Mouse (Mus musculus): ENCODE results near the gene Cenpo. TPM values are rescaled to one million over a fixed set of nuclear protein-coding genes. Genes with fewer than 3 reads are reported as not detected.
A peak's percentile ranks its signal among the peaks of the same experiment; 100 is the strongest.
"Not testable (repeated sequence)": the region's sequence is repeated elsewhere in the genome, so short reads cannot be mapped to it uniquely, and the experiment has no call there.

Cenpo gene
- polyA plus RNA-seq (2015; fragmentation: Nextera tagmentation; extraction: Ambion mirVana): 25.9 and 28.1 TPM in 2 replicates

- peak; percentile 97 for DNase-seq (ENCODE audit: low spot score)
Observed at GRCm38 (mm10) chr12:4233572-4234508, at the start of gene Cenpo, which contains the start of gene Ptrhd1. Gene Cenpo, minus strand, starts transcription at chr12:4234294. Gene Ptrhd1, plus strand, starts transcription at chr12:4234027.

GRCm38 (mm10) chr12:4279878-4280277 lies 45.8 kb upstream of the Cenpo start:
- no peak for DNase-seq (ENCODE audit: low spot score)

DNA sequence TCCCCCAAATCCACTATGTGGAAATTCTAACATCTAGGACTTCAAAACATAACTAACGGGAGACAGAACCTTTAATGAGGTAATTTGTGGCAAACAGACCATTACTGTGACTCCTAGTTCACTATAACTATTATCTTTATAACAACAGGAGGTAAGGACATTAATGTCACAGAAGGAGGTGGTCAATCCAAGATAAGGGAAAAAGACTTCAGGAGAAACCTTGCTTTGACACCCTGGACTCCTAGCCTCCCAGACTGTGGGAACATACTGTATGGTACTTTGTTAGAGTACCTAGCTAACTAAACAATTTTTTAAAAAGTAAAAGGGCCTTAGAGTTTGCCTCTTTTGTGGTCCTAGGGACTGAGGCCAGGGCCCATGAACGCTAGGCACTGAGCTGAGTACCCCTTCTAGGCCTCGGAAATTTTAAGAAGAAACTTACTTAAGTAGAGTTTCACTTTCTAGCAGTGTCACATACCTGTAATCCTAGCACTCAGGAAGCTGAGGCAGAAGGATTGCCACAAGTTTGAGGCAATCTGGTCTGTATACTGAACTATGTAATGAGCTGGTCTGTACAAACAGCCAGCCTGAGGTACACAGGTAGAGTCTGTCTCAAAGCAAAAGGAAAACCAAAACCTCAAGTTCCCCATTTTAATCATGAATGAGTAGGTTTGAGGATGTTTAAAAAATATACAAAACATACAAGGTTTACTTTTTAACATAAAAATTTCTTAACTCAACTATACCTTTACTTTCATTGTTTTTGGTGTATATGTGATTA lies 45.1 kb upstream of the Cenpo start:
- DNase-seq (ENCODE audit: low spot score): no peak

DNA sequence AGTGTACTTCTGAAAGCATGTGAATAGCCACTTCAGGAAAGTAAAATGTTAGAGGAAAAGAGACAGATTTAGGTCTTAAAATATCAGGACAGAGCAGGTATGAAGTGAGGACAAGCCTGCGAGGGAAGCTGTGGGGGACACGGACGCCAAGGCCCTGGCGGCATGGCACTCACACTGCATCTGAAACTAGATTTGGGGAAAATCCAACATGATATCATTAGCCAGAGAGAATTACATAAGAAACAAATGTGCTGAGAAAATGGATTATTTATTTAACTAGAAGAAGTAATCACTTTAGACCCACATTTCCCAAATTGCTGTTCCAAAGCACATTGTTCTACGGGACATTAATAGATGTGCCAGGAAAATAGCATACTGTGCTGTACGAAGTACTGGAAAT lies 37.0 kb upstream of the Cenpo start:
- DNase-seq (ENCODE audit: low spot score): no peak

DNA sequence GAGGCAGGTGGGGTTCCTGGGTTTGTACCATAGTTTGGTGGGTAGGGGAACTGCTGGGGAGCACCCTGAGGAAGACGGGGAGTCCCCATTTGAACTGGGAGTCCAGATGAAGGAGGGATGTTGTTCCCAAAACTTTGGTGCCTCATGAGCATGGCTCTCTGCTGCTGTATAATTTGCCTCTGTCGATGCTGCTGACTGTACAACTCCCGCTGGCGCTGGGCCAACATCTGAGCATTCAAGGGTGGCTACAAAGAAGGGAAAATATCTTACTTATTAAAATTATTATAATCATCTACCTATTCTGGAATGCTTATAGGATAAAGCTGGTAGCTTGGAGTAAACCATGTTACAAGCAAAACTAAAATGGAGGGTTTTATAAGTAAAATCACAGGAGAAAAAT lies 33.7 kb upstream of the Cenpo start:
- DNase-seq (ENCODE audit: low spot score): no peak

DNA sequence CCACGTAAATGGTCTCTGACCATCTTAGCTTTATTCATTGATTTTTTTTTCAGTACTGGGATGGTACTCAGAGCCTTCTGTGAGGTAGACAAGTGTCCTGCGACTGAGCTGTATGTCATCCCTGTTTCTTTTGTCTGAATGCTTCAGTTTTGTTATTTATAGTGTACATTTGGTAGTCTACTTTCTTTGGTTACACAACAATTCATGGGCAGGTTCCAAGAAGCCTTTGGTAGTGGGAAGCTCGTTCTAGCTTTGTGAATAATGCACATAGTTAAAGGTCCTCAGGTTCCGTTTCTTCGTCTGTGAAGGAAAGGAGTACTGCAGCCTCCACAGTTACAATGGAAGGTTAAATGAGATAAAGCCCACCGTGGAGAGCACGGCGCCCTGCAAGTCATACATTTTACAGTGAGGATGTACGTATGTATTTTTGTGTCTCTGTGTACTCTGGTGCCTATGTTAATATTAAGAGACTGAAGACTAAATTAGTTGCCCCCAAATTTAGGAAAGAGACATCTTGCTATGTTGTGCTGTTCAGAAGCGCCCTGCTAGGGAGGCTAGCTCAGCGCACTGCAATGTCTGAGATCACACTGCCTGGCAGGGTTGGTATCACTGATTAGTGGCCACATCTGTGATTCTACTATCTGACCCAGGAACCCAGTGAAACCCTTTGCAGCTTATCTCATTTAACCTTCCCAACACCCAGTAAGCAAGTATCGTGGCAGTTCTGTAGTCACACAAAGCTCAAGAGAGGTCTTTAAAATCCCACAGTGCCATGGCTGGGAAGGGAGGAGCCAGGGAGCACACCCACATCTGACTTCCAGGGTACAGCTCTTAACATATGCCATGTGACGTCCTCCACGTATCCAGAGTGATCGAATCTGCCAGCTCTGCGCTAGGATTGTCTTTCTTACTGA lies 18.9 kb upstream of the Cenpo start:
- DNase-seq (ENCODE audit: low spot score): no peak

DNA sequence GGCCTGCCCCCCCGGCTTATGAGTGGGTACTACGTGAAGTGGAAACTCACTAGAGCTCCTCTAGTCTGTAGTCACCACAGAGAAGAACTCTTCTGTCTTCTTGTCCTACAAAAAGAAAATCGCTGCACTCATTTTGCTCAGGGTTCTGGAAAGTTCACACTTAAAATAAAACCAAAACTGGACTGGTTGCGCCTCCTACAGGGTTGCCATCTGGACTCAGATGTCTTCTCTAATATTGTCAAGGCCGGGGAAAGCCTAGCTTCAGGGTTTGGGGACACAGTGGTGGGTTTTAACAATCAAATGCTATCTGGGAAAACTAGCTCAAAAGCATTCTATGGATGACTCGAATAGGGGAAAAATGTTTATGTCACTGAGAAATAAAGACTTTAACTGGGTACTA lies 15.7 kb upstream of the Cenpo start:
- no peak for DNase-seq (ENCODE audit: low spot score)

DNA sequence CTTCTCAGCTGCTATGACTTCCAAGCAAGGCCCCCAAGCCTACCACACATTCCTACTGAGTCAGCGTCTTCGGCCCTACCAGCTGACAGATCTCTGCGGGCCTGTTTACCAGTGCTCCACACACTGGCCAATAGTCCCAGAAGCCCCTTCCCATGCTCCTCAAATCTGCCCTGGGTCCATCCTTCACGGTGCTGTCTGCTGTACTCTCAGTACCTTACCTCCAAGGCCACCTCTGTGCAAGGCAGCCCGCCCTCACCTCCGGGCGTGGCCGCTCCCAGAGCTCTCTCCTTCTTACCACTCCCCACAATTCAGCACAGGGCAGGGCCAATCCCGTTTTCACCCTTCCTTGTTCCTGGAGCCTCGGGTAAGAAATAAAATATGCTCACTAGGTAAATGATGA lies 11.6 kb upstream of the Cenpo start:
- DNase-seq (ENCODE audit: low spot score): no peak

DNA sequence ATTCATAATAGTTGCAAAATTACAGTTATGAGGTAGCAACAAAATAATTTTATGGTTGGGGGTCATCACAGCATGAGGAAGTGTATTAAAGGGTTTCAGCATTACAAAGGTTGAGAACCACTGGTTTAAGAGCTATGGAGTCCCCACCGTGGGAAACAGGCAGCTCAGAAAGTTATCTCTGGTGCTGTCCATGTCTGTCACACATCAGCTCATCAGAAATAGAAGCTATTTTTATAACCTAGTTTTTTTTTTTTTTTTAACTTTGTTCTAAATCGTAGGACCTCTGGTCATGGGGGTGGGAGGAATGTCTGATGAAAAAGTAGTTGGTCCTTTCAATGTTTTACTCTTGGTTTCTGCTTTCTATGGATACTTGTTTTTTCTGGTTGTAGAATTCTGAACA lies 9.7 kb upstream of the Cenpo start:
- DNase-seq (ENCODE audit: low spot score): no peak

DNA sequence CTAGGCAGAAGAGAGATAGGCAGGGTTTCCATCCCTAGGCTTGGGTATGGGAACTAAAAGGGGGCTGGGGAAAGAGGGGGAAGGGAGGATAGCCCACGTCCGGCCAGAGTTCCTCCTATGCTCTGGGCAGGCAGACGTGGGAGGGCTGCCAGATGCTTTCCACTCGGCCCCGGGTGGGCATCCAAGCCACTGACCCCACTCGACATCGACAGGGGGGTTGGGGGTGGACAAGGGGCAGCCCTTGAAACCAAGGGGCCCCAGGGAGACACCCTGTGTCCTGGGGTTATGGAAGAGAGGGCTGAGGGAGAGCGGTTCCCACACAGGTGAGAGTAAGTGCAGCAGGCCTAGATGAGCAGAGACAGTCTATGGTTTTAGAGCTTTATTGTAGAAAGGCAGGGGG lies 6.2 kb upstream of the Cenpo start:
- not testable (repeated sequence) for DNase-seq (ENCODE audit: low spot score)

GRCm38 (mm10) chr12:4237481-4237880 lies 3.4 kb upstream of the Cenpo start:
- no peak for DNase-seq (ENCODE audit: low spot score)

GRCm38 (mm10) chr12:4232777-4233176 lies 1.3 kb downstream of the Cenpo start:
- no peak for DNase-seq (ENCODE audit: low spot score)

DNA sequence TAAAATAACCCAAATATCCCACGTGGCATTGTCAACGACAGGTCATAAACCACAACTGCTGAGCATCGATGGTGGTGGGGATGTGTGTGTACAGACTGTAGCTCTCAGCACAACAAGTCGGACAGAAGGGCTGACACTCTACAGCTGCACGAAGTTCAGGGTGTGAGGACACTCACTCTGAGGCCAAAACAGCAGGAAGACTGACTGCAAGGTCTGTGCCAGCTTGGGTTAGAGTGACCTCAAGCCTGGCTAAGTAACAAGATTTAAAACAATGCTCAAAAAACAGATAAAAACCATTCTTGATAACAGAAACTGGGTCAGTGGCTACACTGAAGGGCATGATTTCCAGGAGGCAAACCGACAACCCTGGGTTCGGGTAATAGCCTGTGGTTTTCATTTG lies 3.9 kb downstream of the Cenpo start:
- no peak for DNase-seq (ENCODE audit: low spot score)

- no peak for DNase-seq (ENCODE audit: low spot score)
Observed at GRCm38 (mm10) chr12:4212908-4213307, 21.2 kb downstream of the Cenpo start.

DNA sequence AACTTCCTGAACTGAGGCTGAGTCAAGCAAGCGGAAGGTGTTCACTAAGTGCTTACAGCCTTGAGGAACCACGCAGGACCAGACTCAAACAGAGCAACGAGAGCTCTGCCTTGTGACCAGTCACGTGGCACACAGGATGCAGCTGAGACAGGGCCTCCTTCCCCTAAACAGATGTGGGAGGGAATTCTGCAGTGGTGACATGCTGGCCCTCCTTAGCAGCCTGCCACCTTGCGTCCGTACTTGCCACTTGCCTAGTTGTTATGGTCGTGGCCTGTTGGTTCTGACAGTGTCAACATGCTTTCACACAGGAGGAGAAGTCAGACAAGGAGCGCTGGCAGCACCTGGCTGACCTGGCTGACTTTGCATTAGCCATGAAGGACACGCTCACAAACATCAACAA lies 22.9 kb downstream of the Cenpo start:
- no peak for DNase-seq (ENCODE audit: low spot score)

- no peak for DNase-seq (ENCODE audit: low spot score)
Observed at GRCm38 (mm10) chr12:4209196-4209595, 24.9 kb downstream of the Cenpo start.

DNA sequence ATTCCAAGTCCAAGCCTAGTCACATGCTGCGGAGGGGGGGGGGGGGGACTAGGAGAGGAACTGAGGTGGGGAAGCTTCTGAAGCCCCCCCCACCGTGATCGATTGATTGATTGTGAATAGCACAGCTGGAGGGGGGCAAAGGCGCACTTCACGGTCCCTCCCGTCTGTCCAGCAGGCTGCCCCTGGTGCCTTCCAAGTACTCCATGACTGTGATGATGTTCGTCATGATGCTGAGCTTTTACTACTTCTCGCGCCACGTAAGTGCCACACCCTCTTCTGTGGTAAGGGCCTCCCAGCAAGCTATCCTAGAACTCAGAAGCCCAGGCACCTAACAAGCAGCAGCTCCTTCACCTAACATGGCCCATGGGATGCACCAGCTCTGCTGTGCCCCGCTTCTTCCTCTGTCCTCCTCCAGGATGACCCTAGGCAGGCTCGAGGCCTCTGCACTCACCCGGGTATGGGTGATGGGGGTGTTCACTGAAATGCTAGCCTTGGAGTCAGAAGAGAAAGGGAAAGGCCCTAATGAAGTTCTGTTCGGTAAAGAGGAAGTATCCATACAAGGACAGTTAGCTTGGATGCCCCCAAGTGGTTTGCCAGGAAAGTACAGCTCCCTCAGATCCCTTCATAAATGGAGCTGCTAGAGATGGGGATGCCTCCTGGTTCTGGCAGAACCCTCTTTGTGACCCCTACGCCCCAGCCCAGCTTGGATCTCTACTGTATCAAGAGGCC lies 25.5 kb downstream of the Cenpo start:
- peak; percentile 50 for DNase-seq (ENCODE audit: low spot score)

GRCm38 (mm10) chr12:4206106-4206505 lies 28.0 kb downstream of the Cenpo start:
- no peak for DNase-seq (ENCODE audit: low spot score)

GRCm38 (mm10) chr12:4202206-4202605 lies 31.9 kb downstream of the Cenpo start:
- DNase-seq (ENCODE audit: low spot score): no peak

- DNase-seq (ENCODE audit: low spot score): no peak
Observed at GRCm38 (mm10) chr12:4201454-4202200, 32.5 kb downstream of the Cenpo start.
